Mouse (Mus musculus) heart, postnatal 0 days (tissue): Measurements from ENCODE around the gene Asphd2. TPM values are rescaled to one million over a fixed set of nuclear protein-coding genes. Genes with fewer than 3 reads are reported as not detected.

Experiments used
- ATAC-seq: fragments of 200-750 bp; cut with Nextera tagmentation; 2 replicates; pipeline ENCODE4 v1.8.0; 2017; ENCODE audit warnings: low read depth, moderate number of reproducible peaks, moderate library complexity; ENCODE audit not compliant: insufficient read depth
- DNase-seq: peaks from one replicate; pipeline ENCODE4 v3.0.0-alpha.2; 2016; ENCODE audit warnings: low spot score
- H3K27ac ChIP-seq: fragments of 300-500 bp; sonication (generic); 2 replicates; pipeline ENCODE4 v1.5.1; 2014; ENCODE audit warnings: low read depth, mild to moderate bottlenecking
- H3K27me3 ChIP-seq: fragments of 300-500 bp; sonication (generic); 2 replicates; pipeline ENCODE4 v1.6.1; 2014; ENCODE audit warnings: low read length, mixed read lengths; ENCODE audit not compliant: control insufficient read depth, insufficient read depth
- H3K36me3 ChIP-seq: fragments of 300-500 bp; sonication (generic); replicated peaks from 2 replicates; pipeline ENCODE4 v1.6.1; 2014; ENCODE audit warnings: low read length, mixed read lengths; ENCODE audit not compliant: control insufficient read depth, insufficient read depth
- H3K4me1 ChIP-seq: fragments of 300-500 bp; sonication (generic); 2 replicates; pipeline ENCODE4 v1.6.1; 2014; ENCODE audit warnings: antibody characterized with exemption; ENCODE audit not compliant: control insufficient read depth, insufficient read depth
- H3K4me2 ChIP-seq: fragments of 300-500 bp; sonication (generic); 2 replicates; pipeline ENCODE4 v1.6.1; 2014; ENCODE audit warnings: low read depth, mild to moderate bottlenecking, low read length, moderate library complexity
- H3K4me3 ChIP-seq: fragments of 300-500 bp; sonication (generic); 2 replicates; pipeline ENCODE4 v1.5.1; 2014; ENCODE audit warnings: low read depth, low read length
- H3K9ac ChIP-seq: fragments of 300-500 bp; sonication (generic); replicated peaks from 2 replicates; pipeline ENCODE4 v1.6.1; 2014; ENCODE audit warnings: low read depth, low read length, mixed read lengths
- H3K9me3 ChIP-seq: fragments of 300-500 bp; sonication (generic); replicated peaks from 2 replicates; pipeline ENCODE4 v1.6.1; 2016; ENCODE audit warnings: low read length; ENCODE audit not compliant: control insufficient read depth
- CTCF ChIP-seq: IDR thresholded peaks from 2 replicates; pipeline ENCODE4 v1.5.1; 2016; ENCODE audit warnings: antibody characterized with exemption, control low read depth, low read depth
- EP300 ChIP-seq: IDR thresholded peaks from 2 replicates; pipeline ENCODE4 v1.6.1; 2016; ENCODE audit warnings: antibody characterized with exemption, low read depth
- WGBS: fragments of 180-500 bp; shearing (Covaris S2); extraction: QIAGEN DNeasy Blood & Tissue Kit; methylation state at CpG from one replicate; pipeline ENCODE4 v1.1.7; 2014; 5-methylcytosine and 5-hydroxymethylcytosine counted together
- polyA plus RNA-seq: library from polyadenylated mRNA; unstranded; fragments of >200 nt; fragmentation: Nextera tagmentation; extraction: Ambion mirVana; gene quantifications from 2 replicates; pipeline ENCODE4 v1.2.1, GENCODE M21; 2015
- total RNA-seq: library from RNA; depleted of rRNA; stranded (reverse); fragments of >200 nt; gene quantifications from 2 replicates; pipeline ENCODE4 v1.2.3, GENCODE M21; 2014; ENCODE audit warnings: low replicate concordance

The Asphd2 gene
- total and polyA plus RNA-seq, 2 experiments from 2014 or later = 0.08 to 0.40 TPM

DNA sequence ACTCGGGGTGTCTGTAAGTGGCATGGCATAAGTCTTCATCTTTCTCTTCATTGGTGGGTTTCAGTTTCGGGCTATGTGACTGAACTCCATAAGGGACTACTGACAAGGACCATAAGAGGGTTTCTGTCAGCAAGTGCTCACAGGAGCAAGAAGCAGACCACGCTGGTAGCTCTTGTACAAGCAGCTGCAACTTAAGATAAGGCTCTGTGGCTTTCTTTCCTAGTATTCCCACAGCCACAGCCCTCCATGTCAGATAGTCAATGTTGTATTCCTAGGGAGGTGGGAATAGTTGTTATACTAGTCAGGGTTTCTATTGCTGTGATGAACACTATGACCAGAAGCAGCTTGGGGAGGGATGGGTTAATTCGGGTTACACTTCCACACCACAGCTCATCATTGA lies 35.1 kb downstream of the Asphd2 start:
- WGBS = 40% methylated on average over 4 of the region's 4 CpGs
- peaks cover 12% of the 10 kb centered on the region for H3K36me3 ChIP-seq
- no peak overlapping the region for H3K27ac ChIP-seq
- H3K4me1 ChIP-seq = no peaks in the 10 kb centered on the region
- H3K9ac ChIP-seq = no peak overlapping the region
- TF ChIP-seq CTCF (no peak), EP300 (no peak)
- DNase-seq = no peak
- no peak overlapping the region for H3K4me3 ChIP-seq
- no peak for ATAC-seq
- no peaks in the 10 kb centered on the region for H3K27me3 ChIP-seq
- H3K9me3 ChIP-seq = no peaks in the 10 kb centered on the region
- no peak overlapping the region for H3K4me2 ChIP-seq

DNA sequence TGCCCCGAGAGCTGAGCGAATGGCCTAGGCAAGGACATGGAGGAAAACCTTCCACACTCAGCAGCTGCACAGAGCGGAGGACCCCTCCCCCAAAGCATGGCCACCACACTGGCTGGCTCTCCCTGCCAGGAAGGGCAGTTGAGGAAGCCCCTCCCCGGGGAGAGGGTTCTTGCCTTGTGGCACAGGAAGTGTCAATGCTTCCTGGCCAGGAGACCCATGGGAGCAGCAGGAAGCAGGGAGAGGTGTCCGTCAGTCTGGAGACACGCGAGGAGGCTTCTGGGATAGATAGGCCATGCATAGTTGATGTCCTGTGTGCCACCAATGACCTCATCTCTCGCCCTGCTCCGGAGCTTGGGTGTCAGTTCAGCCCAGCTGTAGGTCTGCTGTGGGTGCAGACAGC lies 38.3 kb downstream of the Asphd2 start:
- Histone ChIP-seq H3K9me3 (no peaks in the 10 kb centered on the region), H3K9ac (no peak overlapping the region), H3K4me1 (no peaks in the 10 kb centered on the region), H3K4me2 (no peak overlapping the region), H3K4me3 (no peak overlapping the region), H3K27ac (no peak overlapping the region), H3K36me3 (peaks cover 29% of the 10 kb centered on the region; the same call in 1 of the 2 replicates), H3K27me3 (no peaks in the 10 kb centered on the region)
- DNase-seq (no peak), ATAC-seq (no peak)
- TF ChIP-seq CTCF (no peak), EP300 (no peak)
- WGBS = 75% methylated on average over 9 of the region's 9 CpGs

DNA sequence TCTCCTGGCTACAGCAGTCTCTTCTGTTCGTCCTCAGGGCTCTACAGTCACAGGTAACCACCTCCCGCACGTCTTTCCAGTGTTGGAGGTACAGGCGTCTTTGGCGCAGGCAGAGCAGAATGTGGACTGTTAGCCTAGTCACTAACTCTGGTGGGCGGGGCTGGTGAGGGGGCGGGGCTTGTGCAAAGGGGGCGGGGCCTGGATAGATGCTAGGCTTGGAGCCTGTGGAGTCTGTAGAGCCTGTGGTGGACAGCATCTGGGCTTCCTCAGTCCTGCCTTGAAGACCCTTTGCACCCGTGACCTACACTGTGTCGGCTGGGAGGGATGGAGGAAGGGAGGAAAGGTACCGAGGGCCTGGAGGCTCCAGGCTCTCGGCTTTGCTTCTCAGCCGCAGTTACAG lies 38.8 kb downstream of the Asphd2 start, which contains the start of gene Gm6583:
Gm6583 (minus strand) TSS at position 124 of the 400 bp plus-strand sequence.
- TF ChIP-seq EP300 = no peak
- no peak for TF ChIP-seq CTCF

GRCm38 (mm10) chr5:112355493-112355892 lies 39.2 kb downstream of the Asphd2 start:
- peaks cover 37% of the 10 kb centered on the region for H3K36me3 ChIP-seq
- DNase-seq (no peak), ATAC-seq (no peak)
- no peaks in the 10 kb centered on the region for H3K9me3 ChIP-seq
- no peak overlapping the region for H3K9ac ChIP-seq
- H3K27ac ChIP-seq = no peak overlapping the region
- H3K4me2 ChIP-seq = no peak overlapping the region
- no peaks in the 10 kb centered on the region for H3K27me3 ChIP-seq
- TF ChIP-seq CTCF (no peak), EP300 (no peak)
- no peak overlapping the region for H3K4me3 ChIP-seq
- WGBS = 76% methylated on average over 6 of the region's 6 CpGs
- H3K4me1 ChIP-seq = no peaks in the 10 kb centered on the region

More for the DNA sequence above, 38.8 kb downstream of the Asphd2 start, which contains the start of gene Gm6583:
- no peaks in the 10 kb centered on the region for H3K27me3 ChIP-seq
- no peak within 1 kb of the TSS for H3K4me3 ChIP-seq
- H3K4me2 ChIP-seq = no peak within 1 kb of the TSS
- ATAC-seq (no peak), DNase-seq (no peak)
- H3K36me3 ChIP-seq = peaks cover 33% of the 10 kb centered on the region; the same call in 1 of the 2 replicates
- H3K27ac ChIP-seq = no peak within 1 kb of the TSS
- no peak within 1 kb of the TSS for H3K9ac ChIP-seq
- 64% methylated on average over 13 of the region's 13 CpGs for WGBS
- no peaks in the 10 kb centered on the region for H3K4me1 ChIP-seq
- no peaks in the 10 kb centered on the region for H3K9me3 ChIP-seq

- Histone ChIP-seq H3K4me2 (no peak overlapping the region), H3K36me3 (peaks cover 58% of the 10 kb centered on the region), H3K27ac (no peak overlapping the region), H3K9me3 (no peaks in the 10 kb centered on the region), H3K4me1 (no peaks in the 10 kb centered on the region), H3K27me3 (no peaks in the 10 kb centered on the region), H3K9ac (no peak overlapping the region), H3K4me3 (no peak overlapping the region)
- WGBS = 90% methylated on average over 8 of the region's 8 CpGs
- ATAC-seq (no peak), DNase-seq (no peak)
- TF ChIP-seq EP300 = no peak
- no peak for TF ChIP-seq CTCF
These were observed 45.5 kb downstream of the Asphd2 start for GRCm38 (mm10) chr5:112349169-112349568.
